Mouse (Mus musculus): ENCODE results near the gene Tex14.
A peak's percentile ranks its signal among the peaks of the same experiment; 100 is the strongest.

Tex14 gene

GRCm38 (mm10) chr11:87570743-87571142, 165.9 kb downstream of the Tex14 start:
- no peak for DNase-seq (ENCODE audit: low spot score in 2 of 2)

- peak in 1 of 2 experiments; percentile 17 for DNase-seq (ENCODE audit: low spot score in 2 of 2)
Observed at GRCm38 (mm10) chr11:87571361-87571950, 166.6 kb downstream of the Tex14 start.

GRCm38 (mm10) chr11:87573751-87574150, 168.9 kb downstream of the Tex14 start:
- DNase-seq (ENCODE audit: low spot score in 2 of 2), result no peak

- no peak for DNase-seq (ENCODE audit: low spot score in 2 of 2)
Observed at GRCm38 (mm10) chr11:87574520-87575180, 169.8 kb downstream of the Tex14 start.

GRCm38 (mm10) chr11:87577601-87578248, 172.9 kb downstream of the Tex14 start:
- DNase-seq (ENCODE audit: low spot score in 2 of 2), result peak in 1 of 2 experiments; percentile 29

- peak in 1 of 2 experiments; percentile 70 for DNase-seq (ENCODE audit: low spot score in 2 of 2)
Observed at GRCm38 (mm10) chr11:87578249-87578962, 173.5 kb downstream of the Tex14 start.

GRCm38 (mm10) chr11:87578963-87579601, 174.2 kb downstream of the Tex14 start:
- peak in 1 of 2 experiments; percentile 44 for DNase-seq (ENCODE audit: low spot score in 2 of 2)

- DNase-seq (ENCODE audit: low spot score in 2 of 2), result no peak
Observed at GRCm38 (mm10) chr11:87579713-87580112, 174.8 kb downstream of the Tex14 start.

- DNase-seq (ENCODE audit: low spot score in 2 of 2), result peak in 1 of 2 experiments; percentile 8
Observed at GRCm38 (mm10) chr11:87580543-87581085, 175.7 kb downstream of the Tex14 start.

- DNase-seq (ENCODE audit: low spot score in 2 of 2), result peak in 1 of 2 experiments; percentile 3
Observed at GRCm38 (mm10) chr11:87581161-87581865, 176.4 kb downstream of the Tex14 start.

GRCm38 (mm10) chr11:87581933-87582710, 177.3 kb downstream of the Tex14 start:
- peak in 1 of 2 experiments; percentile 83 for DNase-seq (ENCODE audit: low spot score in 2 of 2)

GRCm38 (mm10) chr11:87583291-87584034, 178.6 kb downstream of the Tex14 start:
- no peak for DNase-seq (ENCODE audit: low spot score in 2 of 2)

GRCm38 (mm10) chr11:87584711-87585505, 180.0 kb downstream of the Tex14 start:
- no peak for DNase-seq (ENCODE audit: low spot score in 2 of 2)

- DNase-seq (ENCODE audit: low spot score in 2 of 2), result no peak
Observed at GRCm38 (mm10) chr11:87587211-87587874, 182.5 kb downstream of the Tex14 start.

GRCm38 (mm10) chr11:87589605-87590004, 184.7 kb downstream of the Tex14 start:
- DNase-seq (ENCODE audit: low spot score in 2 of 2), result no peak

- DNase-seq (ENCODE audit: low spot score in 2 of 2), result peak in 1 of 2 experiments; percentile 48
Observed at GRCm38 (mm10) chr11:87590841-87591525, 186.1 kb downstream of the Tex14 start.
